Mouse (Mus musculus) testis, adult 2 months (tissue): ENCODE results near the gene Hsd3b2. TPM values are rescaled to one million over a fixed set of nuclear protein-coding genes. Genes with fewer than 3 reads are reported as not detected.

Source experiments
- H3K27ac ChIP-seq: fragments of 200-500 bp; 2 replicates; pipeline ENCODE4 v1.5.1; 2012; ENCODE audit warnings: low read depth, low read length; ENCODE audit not compliant: control insufficient read depth, insufficient read depth
- H3K27me3 ChIP-seq: fragments of 200-500 bp; 2 replicates; pipeline ENCODE4 v1.6.1; 2012; ENCODE audit warnings: mild to moderate bottlenecking, low read length, moderate library complexity; ENCODE audit not compliant: control insufficient read depth, insufficient read depth
- H3K36me3 ChIP-seq: fragments of 200-500 bp; 2 replicates; pipeline ENCODE4 v1.6.1; 2012; ENCODE audit warnings: mild to moderate bottlenecking, low read length; ENCODE audit not compliant: control insufficient read depth, insufficient read depth
- H3K4me1 ChIP-seq: fragments of 200-500 bp; 2 replicates; pipeline ENCODE4 v1.6.1; 2012; ENCODE audit warnings: low read length; ENCODE audit not compliant: control insufficient read depth, insufficient read depth
- H3K4me3 ChIP-seq: fragments of 200-500 bp; 2 replicates; pipeline ENCODE4 v1.5.1; 2012; ENCODE audit warnings: low read depth, mild to moderate bottlenecking, low read length, moderate library complexity, mixed read lengths; ENCODE audit not compliant: control insufficient read depth
- CTCF ChIP-seq: fragments of 200-500 bp; IDR thresholded peaks from 2 replicates; pipeline ENCODE4 v1.5.1; 2012; ENCODE audit warnings: low read depth, mild to moderate bottlenecking, inconsistent platforms, low read length, moderate library complexity; ENCODE audit not compliant: control insufficient read depth, insufficient read depth, insufficient replicate concordance
- POLR2A ChIP-seq: fragments of 200-500 bp; IDR thresholded peaks from 2 replicates; pipeline ENCODE4 v1.6.1; 2012; ENCODE audit warnings: low read depth, mild to moderate bottlenecking, inconsistent platforms, low read length, moderate library complexity; ENCODE audit not compliant: control insufficient read depth
- polyA plus RNA-seq: library from polyadenylated mRNA; depleted of rRNA; stranded (reverse); fragments of >200 nt; gene quantifications from 2 replicates; pipeline ENCODE4 v1.2.3, GENCODE M21; 2012; rRNA removed

Hsd3b2 gene
- polyA plus RNA-seq, 1 experiment: not detected

- no peak for TF ChIP-seq POLR2A
- TF ChIP-seq CTCF: no peak
- H3K4me1 ChIP-seq: no peaks in the 10 kb centered on the region
- H3K27ac ChIP-seq: no peak overlapping the region
- H3K4me3 ChIP-seq: no peak overlapping the region
- H3K36me3 ChIP-seq: no peaks in the 10 kb centered on the region
- H3K27me3 ChIP-seq: no peaks in the 10 kb centered on the region
Measured at GRCm38 (mm10) chr3:98682401-98682800, 41.9 kb downstream of the Hsd3b2 start.

- Histone ChIP-seq H3K27me3 (no peaks in the 10 kb centered on the region), H3K36me3 (no peaks in the 10 kb centered on the region), H3K4me3 (no peak overlapping the region), H3K4me1 (no peaks in the 10 kb centered on the region), H3K27ac (no peak overlapping the region)
- TF ChIP-seq CTCF (no peak), POLR2A (no peak)
Measured at GRCm38 (mm10) chr3:98680786-98681185, 43.6 kb downstream of the Hsd3b2 start.

Other genes with a start within 250 kb of the Hsd3b2 start
- gene Hsd3b4, start 214.0 kb downstream of the Hsd3b2 start, polyA plus RNA-seq: 0.51 and 0.52 TPM in 2 replicates
- gene Gm10681, start 135.7 kb downstream of the Hsd3b2 start, polyA plus RNA-seq: 0.51 and 0.52 TPM in 2 replicates
- not detected in 2 replicates for gene Hsd3b5, start 94.3 kb downstream of the Hsd3b2 start, polyA plus RNA-seq
- not detected in 2 replicates for gene Hsd3b3, start 38.6 kb upstream of the Hsd3b2 start, polyA plus RNA-seq
- 68.8 and 97.3 TPM in 2 replicates for gene Hsd3b6, start 89.9 kb upstream of the Hsd3b2 start, polyA plus RNA-seq
- 23.9 and 42.6 TPM in 2 replicates for gene Hsd3b1, start 135.3 kb upstream of the Hsd3b2 start, polyA plus RNA-seq
- gene Hao2, start 168.7 kb upstream of the Hsd3b2 start, polyA plus RNA-seq: 0.96 and 1.1 TPM in 2 replicates